Mouse (Mus musculus) kidney, adult 11 months (tissue): ENCODE results near the gene Fbxl12.
"Not testable (repeated sequence)": the region's sequence is repeated elsewhere in the genome, so short reads cannot be mapped to it uniquely, and the experiment has no call there.

Source experiments
- DNase-seq: peaks from one replicate; pipeline ENCODE4 v3.0.0; 2022

Fbxl12 gene

GRCm38 (mm10) chr9:20651602-20652259 lies 7.2 kb upstream of the Fbxl12 start, which contains the start of gene Pin1:
Pin1 (plus strand) TSS chr9:20652095.
- peak; percentile 100 for DNase-seq

DNA sequence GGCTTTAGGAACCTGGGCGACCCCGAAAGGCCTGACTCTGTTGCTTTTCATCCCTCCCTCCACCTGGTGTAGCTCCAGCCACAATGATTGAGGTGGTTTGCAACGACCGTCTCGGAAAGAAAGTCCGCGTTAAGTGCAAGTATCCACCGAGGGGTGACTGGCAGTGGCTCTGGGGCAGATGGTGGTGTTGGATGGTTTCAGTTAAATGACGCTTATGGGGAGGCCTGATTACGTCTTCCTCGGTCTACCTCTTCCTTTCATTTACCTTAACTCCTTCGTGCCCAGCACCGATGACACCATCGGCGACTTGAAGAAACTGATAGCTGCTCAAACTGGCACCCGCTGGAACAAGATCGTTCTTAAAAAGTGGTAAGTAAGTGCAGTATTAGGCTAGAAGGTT lies 554 bp upstream of the Fbxl12 start:
- DNase-seq = no peak

- no peak for DNase-seq
Measured at GRCm38 (mm10) chr9:20643781-20644180, 786 bp downstream of the Fbxl12 start.

GRCm38 (mm10) chr9:20642896-20643466 lies 1.6 kb downstream of the Fbxl12 start:
- peak; percentile 82 for DNase-seq

- peak; percentile 84 for DNase-seq
Measured at GRCm38 (mm10) chr9:20642101-20642895, 2.3 kb downstream of the Fbxl12 start, which contains the start of gene Ubl5. Ubl5 (plus strand) TSS chr9:20642878.

GRCm38 (mm10) chr9:20641501-20641900 lies 3.1 kb downstream of the Fbxl12 start:
- no peak for DNase-seq

GRCm38 (mm10) chr9:20639486-20639885 lies 5.1 kb downstream of the Fbxl12 start:
- no peak for DNase-seq

DNA sequence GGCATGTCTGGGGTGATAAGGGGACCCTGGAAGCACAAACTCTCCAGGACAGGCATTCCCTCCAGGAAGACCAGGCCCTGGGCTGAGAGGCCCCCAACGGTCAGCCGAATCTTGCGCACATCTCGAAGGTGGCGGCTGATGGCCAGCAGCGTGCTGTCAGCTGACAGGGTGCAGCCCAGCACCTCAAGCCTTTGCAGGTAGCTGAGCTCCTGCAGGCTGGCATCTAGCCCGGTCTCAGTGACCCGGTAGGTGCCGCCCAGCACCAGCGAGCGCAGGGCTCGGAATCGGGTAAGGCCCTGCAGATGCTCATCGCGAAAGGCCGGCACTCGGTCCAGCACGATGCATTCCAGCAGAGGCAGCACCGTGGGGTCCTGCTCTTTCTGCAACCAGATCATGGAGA lies 6.0 kb downstream of the Fbxl12 start:
- no peak for DNase-seq

DNA sequence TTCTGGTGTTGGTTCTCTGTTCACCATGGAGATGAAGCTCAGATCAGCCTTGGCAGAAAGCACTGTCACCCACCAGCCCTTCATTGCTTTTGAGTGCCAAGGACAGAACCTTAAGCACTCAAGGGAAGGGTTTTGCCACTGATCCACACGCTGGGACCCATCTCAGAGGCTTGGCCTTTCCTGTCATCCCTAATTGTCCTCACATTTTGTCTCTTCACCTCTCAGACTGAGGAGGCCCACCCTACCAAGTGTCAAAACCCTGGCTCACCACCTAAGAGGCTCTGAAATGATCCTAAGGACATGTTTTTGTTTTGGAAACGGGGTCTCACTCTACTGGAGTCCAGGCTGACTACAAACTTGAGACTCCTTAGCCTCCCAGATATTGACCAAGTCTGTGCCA lies 7.8 kb downstream of the Fbxl12 start:
- DNase-seq = no peak

- DNase-seq = no peak
Measured at GRCm38 (mm10) chr9:20636256-20636655, 8.3 kb downstream of the Fbxl12 start.

GRCm38 (mm10) chr9:20635676-20636075 lies 8.9 kb downstream of the Fbxl12 start:
- not testable (repeated sequence) for DNase-seq

GRCm38 (mm10) chr9:20631332-20631731 lies 13.2 kb downstream of the Fbxl12 start:
- DNase-seq = no peak

GRCm38 (mm10) chr9:20616685-20617084 lies 27.9 kb downstream of the Fbxl12 start:
- DNase-seq = no peak

GRCm38 (mm10) chr9:20611976-20612375 lies 32.6 kb downstream of the Fbxl12 start:
- DNase-seq = no peak

DNA sequence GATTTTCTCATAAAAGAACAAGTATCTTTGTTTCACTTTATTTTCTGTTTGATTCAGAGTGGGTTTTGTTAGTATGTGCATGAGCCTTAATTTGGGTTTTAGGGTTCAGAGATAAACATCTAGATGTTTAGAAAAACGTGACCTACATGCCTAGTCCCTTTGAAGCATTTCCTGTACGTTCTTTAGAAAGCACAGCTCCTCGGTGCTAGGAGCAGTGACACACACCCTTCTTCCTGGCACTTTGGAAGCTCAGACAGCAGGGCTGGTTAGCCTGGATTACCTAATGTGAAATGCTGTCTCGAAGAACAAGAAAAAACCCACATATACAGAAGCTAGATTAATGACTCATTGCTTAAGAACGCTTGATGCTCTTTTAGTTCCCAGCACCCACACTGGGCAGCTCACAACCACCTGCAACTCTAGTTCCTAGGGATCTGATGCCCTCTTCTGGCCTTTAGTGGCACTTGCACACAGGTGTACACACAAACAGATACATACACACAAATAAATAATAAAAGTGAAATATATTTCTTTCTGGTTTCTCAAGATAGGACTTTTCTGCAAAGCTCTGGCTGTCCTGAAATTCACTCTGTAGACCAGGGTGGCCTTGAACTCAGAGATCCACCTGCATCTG lies 34.6 kb downstream of the Fbxl12 start:
- DNase-seq = no peak

DNA sequence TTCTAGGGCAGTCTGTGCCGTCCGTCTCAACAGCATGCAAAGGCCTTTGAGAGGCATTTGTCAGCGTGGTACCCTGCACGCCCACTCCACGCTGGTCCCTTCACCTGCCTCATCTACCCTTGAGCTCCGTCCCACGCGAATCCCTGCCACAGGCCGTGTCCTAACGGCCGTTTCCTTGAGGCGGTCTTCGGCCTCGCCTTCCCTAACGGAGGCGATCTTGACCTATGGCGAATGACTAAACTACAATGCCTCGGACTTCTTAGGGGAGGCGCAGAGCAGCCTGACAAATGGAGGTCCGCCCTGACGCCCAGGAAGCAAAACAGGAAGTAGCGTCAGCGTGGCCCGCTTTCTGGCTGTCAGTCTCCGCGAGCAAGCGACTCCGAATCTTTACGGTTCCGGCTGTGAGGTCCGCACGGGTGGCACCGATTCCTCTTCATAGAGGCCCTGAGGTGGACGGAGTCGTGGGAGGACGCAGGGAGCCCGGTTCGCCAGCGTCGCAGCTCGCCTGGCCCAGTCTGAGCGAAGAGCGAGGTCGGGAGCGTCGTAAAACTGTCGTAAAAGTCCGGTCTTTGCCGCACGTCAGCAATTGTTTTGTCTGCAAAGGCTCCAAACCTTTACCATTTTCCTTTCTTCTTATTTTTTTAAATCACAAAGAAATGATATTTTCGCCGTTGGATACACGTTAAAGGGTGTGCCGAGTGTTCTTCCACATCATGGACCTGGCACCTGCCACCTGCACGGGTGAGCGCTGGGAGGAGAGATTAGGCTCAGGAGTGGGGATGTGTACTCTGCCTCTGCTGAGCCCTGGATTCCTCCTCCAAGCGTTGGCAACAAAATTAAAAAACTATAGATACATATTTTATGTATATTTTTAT lies 37.2 kb downstream of the Fbxl12 start:
- DNase-seq = peak; percentile 86

- DNase-seq = no peak
Measured at GRCm38 (mm10) chr9:20606269-20606668, 38.3 kb downstream of the Fbxl12 start.

DNA sequence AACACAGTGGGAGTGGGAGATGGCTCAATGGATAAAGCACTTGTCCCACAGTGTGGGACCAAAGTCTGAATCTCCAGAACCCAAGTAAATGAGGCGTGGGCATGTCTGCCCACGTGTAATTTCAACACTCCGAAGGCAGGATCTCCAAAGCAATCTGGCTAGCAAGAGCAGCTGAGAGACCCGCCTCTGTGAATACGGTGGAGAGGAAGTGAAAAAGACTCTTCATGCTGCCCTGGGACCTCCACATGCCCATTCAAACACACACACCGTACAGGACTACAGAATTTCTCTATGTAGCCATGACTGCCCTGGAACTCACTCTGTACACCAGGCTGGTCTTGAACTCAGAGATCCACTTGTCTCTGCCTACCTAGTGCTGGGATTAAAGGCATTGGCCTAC lies 43.3 kb downstream of the Fbxl12 start:
- no peak for DNase-seq

DNA sequence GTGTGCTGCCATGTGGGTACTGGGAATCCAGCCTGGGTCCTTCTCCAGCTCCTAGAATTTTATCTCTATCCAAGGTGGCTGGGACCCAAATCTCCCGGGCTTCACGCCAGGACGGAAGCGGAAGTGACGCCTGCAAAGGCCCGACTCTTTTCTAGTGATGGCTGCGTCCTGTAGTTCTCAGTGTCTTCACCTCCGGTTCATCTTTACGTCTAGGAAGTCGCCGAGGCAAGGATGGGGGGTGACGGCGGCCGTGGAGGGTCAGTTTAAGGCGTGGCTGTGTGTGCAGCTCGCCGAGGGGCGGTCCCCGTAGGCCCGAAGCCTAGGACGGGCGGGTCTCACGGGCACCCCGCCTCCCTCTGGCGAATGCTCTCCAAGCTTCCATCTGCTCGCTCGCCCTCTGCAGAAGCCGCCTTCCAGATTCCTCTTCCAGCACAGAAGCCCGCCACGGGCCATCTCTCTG lies 63.4 kb downstream of the Fbxl12 start, which contains the start of gene Zfp846:
TSS of gene Zfp846 (plus strand) at position 117 of the 460 bp plus-strand sequence.
- DNase-seq = peak; percentile 99

GRCm38 (mm10) chr9:20576591-20576990 lies 68.0 kb downstream of the Fbxl12 start:
- no peak for DNase-seq

DNA sequence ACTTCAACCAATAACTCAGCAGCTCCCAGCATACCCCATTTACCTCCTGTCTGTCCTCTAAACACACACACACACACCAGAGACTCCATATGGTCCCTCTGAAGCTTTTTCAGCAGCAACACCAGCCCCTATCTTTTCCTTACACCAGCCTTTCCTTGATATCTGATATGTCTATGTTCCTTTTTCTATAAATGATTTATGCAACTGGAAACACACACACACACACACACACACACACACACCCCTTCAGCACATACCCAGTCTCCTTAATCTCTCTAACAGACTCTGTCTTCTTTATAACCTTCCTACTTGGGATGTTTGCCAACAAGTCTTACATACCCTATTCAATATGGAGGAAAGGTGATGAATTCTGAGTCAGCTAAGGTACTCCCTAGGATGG lies 73.5 kb downstream of the Fbxl12 start:
- no peak for DNase-seq
